Mouse (Mus musculus): ENCODE measurements around the gene Chst15. TPM values are rescaled to one million over a fixed set of nuclear protein-coding genes. Genes with fewer than 3 reads are reported as not detected.

Chst15 gene
- polyA plus RNA-seq, 1 experiment, result 5.7 TPM

DNA sequence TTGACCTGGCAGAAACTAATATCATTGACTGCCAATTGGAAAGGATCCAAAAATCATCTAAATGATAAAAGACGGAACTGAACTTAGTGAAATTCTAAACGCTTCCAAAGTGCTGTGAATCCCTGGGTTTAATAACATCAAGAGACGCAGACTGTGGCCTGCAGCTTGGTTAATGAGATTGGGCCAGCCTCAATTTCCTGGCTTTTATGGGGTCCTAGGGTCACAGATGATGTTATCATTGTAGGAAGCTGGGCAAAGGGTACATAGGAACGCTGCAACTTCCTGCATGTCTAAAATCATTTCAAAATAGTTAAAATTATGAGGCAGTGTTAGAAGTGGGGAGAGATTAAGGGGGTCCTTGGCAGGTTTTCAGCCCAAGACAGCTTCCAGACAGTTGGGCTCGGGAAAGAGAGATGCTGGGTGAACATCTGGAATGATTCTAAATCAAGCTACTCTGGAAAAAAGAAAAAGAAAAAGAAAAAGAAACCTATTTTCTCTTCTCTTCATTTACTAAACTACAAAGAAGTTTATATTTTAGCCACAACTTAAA lies 17.3 kb downstream of the Chst15 start:
- H3K36me3 ChIP-seq (ENCODE audit: control insufficient read depth, insufficient read depth, low read length), result no peaks in the 10 kb centered on the region
- H3K27ac ChIP-seq (ENCODE audit: insufficient read depth, low read depth, low read length), result no peak overlapping the region
- H3K4me1 ChIP-seq (ENCODE audit: control insufficient read depth, insufficient read depth, insufficient read length, low read length), result peaks cover 18% of the 10 kb centered on the region; the same call in 1 of the 2 replicates
- H3K27me3 ChIP-seq (ENCODE audit: control insufficient read depth, insufficient read depth, low read length), result no peaks in the 10 kb centered on the region
- TF ChIP-seq CTCF (IDR thresholded peaks at IDR 0.05; ENCODE audit: extremely low read depth, insufficient read length, insufficient replicate concordance, low read depth, low read length), result no peak
- no peak for TF ChIP-seq POLR2A (IDR thresholded peaks at IDR 0.05; ENCODE audit: low read depth, low read length)
- WGBS, result 18% methylated on average over 5 of the region's 5 CpGs
- H3K4me3 ChIP-seq (ENCODE audit: low read depth, low read length), result no peak overlapping the region

DNA sequence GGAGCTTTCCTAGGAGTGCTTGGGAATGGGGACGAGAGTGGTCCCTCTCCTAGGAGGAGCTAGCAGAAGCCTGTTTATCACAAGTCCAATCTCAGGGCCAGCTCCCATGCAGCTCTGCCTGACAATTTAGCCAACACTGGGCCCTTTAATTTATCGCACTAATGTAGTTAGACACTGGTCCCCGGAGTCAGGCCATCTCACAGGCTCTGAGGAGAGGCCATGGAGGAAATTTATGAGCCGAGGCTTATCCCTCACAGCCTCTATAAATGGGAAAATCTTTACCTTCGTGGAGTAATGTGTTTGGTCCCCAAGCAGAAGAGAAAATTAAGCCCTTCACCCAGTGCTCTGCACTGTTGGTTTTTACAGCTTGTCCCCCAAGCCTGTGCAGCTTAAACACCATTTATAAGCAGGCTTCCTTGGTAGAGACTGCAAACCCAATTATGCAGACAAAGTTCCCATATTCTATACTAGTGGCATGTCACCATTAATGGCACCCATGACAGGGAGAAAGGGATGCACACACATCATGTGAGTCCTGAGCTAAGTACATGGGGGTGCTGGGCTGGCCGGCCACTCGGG lies 18.5 kb downstream of the Chst15 start:
- no peaks in the 10 kb centered on the region for H3K36me3 ChIP-seq (ENCODE audit: control insufficient read depth, insufficient read depth, low read length)
- H3K4me3 ChIP-seq (ENCODE audit: low read depth, low read length), result no peak overlapping the region
- no peaks in the 10 kb centered on the region for H3K27me3 ChIP-seq (ENCODE audit: control insufficient read depth, insufficient read depth, low read length)
- H3K4me1 ChIP-seq (ENCODE audit: control insufficient read depth, insufficient read depth, insufficient read length, low read length), result peaks cover 10% of the 10 kb centered on the region; the same call in 1 of the 2 replicates
- no peak for TF ChIP-seq POLR2A (IDR thresholded peaks at IDR 0.05; ENCODE audit: low read depth, low read length)
- TF ChIP-seq CTCF (IDR thresholded peaks at IDR 0.05; ENCODE audit: extremely low read depth, insufficient read length, insufficient replicate concordance, low read depth, low read length), result no peak
- WGBS, result 91% methylated on average over 7 of the region's 7 CpGs
- H3K27ac ChIP-seq (ENCODE audit: insufficient read depth, low read depth, low read length), result no peak overlapping the region

DNA sequence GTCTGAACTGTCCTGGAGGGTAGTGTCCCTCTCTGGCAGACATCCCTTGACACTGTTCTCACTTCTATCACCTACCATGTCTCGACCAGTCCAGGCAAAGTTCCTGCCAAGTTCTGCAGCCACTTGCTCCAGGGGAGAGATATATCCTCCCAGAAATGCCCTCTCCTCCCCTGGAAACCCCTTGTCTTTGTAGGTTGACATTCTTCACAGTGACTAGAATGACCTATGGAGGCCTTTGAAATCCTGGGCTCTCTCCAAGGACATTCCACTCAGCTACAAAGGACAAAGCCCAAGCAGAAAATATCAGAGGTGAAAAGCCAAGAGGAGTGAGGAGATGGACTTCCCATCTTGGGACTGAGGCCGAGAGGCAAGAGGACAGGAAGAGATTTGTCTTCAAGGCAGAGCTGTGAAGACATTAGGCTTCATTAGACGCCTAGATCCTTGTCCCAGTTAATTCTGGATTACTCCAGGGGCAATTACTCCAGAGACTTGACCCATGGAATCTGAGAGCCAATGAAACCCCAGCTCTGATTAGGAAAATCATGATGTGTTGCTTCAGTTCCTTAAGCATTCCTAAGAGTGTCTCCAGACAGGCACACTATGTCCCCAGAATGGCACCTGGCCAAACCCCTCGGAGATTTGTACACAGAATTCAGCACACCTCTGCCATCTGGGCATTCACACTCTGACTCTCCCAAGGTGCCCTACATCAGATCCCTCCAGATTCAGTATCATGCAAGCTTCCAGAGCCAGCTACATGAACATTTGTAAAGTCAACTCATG lies 20.2 kb downstream of the Chst15 start:
- Histone ChIP-seq H3K36me3 (ENCODE audit: control insufficient read depth, insufficient read depth, low read length) (no peaks in the 10 kb centered on the region), H3K4me1 (ENCODE audit: control insufficient read depth, insufficient read depth, insufficient read length, low read length) (peaks cover 5% of the 10 kb centered on the region; the same call in 1 of the 2 replicates), H3K27ac (ENCODE audit: insufficient read depth, low read depth, low read length) (no peak overlapping the region), H3K4me3 (ENCODE audit: low read depth, low read length) (no peak overlapping the region), H3K27me3 (ENCODE audit: control insufficient read depth, insufficient read depth, low read length) (no peaks in the 10 kb centered on the region)
- TF ChIP-seq POLR2A (IDR thresholded peaks at IDR 0.05; ENCODE audit: low read depth, low read length), result no peak
- no peak for TF ChIP-seq CTCF (IDR thresholded peaks at IDR 0.05; ENCODE audit: extremely low read depth, insufficient read length, insufficient replicate concordance, low read depth, low read length)
- WGBS, result 67% methylated on average over 4 of the region's 4 CpGs

DNA sequence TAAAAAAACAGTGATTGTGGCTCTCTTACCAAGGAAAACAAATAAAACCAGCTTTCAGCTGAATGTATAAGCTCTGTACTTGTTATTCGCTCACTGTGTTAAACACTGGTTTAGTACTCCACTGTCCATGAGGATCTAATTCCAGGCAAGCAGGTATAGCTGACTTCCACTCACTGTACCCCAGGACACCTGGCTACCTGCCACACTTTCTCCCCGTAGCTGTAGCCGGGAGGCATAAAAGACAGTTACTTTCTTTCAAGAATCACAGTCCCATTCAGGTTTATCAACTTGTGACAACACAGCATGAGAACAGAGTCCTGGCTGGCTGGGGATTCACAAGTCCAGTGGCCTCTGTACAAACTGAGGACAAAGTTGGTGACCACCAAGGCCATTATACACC lies 20.9 kb downstream of the Chst15 start:
- H3K4me3 ChIP-seq (ENCODE audit: low read depth, low read length), result no peak overlapping the region
- WGBS, result 66% methylated on average over 3 of the region's 3 CpGs
- H3K27ac ChIP-seq (ENCODE audit: insufficient read depth, low read depth, low read length), result no peak overlapping the region
- H3K36me3 ChIP-seq (ENCODE audit: control insufficient read depth, insufficient read depth, low read length), result no peaks in the 10 kb centered on the region
- H3K4me1 ChIP-seq (ENCODE audit: control insufficient read depth, insufficient read depth, insufficient read length, low read length), result peaks cover 5% of the 10 kb centered on the region; the same call in 1 of the 2 replicates
- TF ChIP-seq CTCF (IDR thresholded peaks at IDR 0.05; ENCODE audit: extremely low read depth, insufficient read length, insufficient replicate concordance, low read depth, low read length) (no peak), POLR2A (IDR thresholded peaks at IDR 0.05; ENCODE audit: low read depth, low read length) (no peak)
- H3K27me3 ChIP-seq (ENCODE audit: control insufficient read depth, insufficient read depth, low read length), result no peaks in the 10 kb centered on the region

DNA sequence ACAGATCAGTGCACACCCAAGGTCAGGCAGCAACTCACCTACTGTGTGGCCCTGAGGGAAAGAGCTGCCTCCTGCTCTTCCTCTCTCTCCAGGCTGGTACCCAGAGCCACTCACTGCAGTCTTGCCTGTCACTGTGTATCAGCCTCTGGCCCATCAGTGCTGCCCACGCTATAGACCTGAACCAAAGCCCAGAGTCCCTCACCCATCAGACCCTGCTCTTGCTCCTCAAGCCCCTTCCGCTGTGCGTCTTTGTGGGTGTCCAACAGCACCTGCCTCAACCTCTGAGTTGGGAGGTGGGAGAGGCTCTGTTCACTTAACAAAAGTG lies 29.7 kb downstream of the Chst15 start:
- H3K27ac ChIP-seq (ENCODE audit: insufficient read depth, low read depth, low read length), result peak overlapping the region; percentile 50
- WGBS, result 57% methylated on average over 3 of the region's 3 CpGs

DNA sequence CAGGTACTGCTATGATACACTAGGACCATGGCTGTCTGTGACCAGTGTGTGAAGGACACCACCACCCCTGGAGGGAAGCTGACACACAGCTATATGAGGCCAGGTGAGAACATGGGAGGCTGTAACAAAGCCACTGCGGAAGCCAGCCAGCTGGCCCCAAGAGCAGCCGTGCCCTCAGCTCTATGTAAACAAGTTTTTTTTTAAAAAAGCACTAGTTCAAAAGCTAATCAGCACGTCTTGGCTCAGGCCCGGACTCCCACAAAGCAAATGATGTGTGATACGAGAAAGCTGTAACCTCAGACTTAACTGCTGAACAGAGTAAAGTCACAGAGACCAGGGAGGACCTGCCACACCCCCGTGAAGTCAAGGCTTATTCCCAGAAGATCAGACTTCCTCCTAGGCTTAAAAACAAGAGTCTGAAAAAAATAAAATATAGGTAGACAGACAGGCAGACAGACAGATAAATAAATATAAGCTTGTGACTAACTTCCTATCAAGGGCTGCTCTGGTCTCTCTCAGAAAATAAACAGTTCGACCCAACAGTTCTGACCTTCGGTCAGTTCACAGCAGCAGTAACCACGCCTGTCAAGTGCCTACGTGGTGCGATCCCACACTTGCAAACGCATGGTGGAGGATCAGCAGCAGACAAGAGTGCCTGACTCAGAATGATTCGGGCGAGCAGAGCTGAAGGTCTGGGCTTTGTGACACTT lies 30.2 kb downstream of the Chst15 start:
- Histone ChIP-seq H3K27ac (ENCODE audit: insufficient read depth, low read depth, low read length) (peak overlapping the region; percentile 50), H3K27me3 (ENCODE audit: control insufficient read depth, insufficient read depth, low read length) (no peaks in the 10 kb centered on the region), H3K36me3 (ENCODE audit: control insufficient read depth, insufficient read depth, low read length) (no peaks in the 10 kb centered on the region), H3K4me3 (ENCODE audit: low read depth, low read length) (no peak overlapping the region), H3K4me1 (ENCODE audit: control insufficient read depth, insufficient read depth, insufficient read length, low read length) (peaks cover 31% of the 10 kb centered on the region)
- TF ChIP-seq CTCF (IDR thresholded peaks at IDR 0.05; ENCODE audit: extremely low read depth, insufficient read length, insufficient replicate concordance, low read depth, low read length) (no peak), POLR2A (IDR thresholded peaks at IDR 0.05; ENCODE audit: low read depth, low read length) (no peak)
- WGBS, result 9% methylated on average over 14 of the region's 14 CpGs

More for the DNA sequence above, 29.7 kb downstream of the Chst15 start:
- Histone ChIP-seq H3K4me1 (ENCODE audit: control insufficient read depth, insufficient read depth, insufficient read length, low read length) (peaks cover 31% of the 10 kb centered on the region), H3K36me3 (ENCODE audit: control insufficient read depth, insufficient read depth, low read length) (no peaks in the 10 kb centered on the region), H3K4me3 (ENCODE audit: low read depth, low read length) (no peak overlapping the region), H3K27me3 (ENCODE audit: control insufficient read depth, insufficient read depth, low read length) (no peaks in the 10 kb centered on the region)
- TF ChIP-seq POLR2A (IDR thresholded peaks at IDR 0.05; ENCODE audit: low read depth, low read length), result no peak
- no peak for TF ChIP-seq CTCF (IDR thresholded peaks at IDR 0.05; ENCODE audit: extremely low read depth, insufficient read length, insufficient replicate concordance, low read depth, low read length)

DNA sequence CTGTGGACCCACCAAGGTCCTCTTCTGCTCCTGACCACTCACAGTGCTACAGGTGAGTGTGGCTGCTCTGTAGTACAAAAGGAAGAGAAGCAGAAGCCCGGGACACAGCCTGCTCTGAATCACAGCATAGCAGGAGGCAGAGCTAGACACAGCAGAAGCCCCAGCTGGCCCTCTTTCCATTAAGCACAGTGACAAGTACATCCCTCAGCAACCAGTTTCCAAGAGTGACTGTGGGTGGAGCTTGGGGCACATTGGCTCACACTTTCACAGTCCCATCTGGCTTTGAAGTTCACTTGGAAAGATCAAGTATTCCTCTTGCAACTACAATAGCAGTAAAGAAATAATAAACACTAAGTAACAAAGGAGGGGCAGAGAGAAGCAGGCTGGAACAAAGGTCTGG lies 32.2 kb downstream of the Chst15 start:
- H3K27me3 ChIP-seq (ENCODE audit: control insufficient read depth, insufficient read depth, low read length), result no peaks in the 10 kb centered on the region
- no peaks in the 10 kb centered on the region for H3K36me3 ChIP-seq (ENCODE audit: control insufficient read depth, insufficient read depth, low read length)
- no peak overlapping the region for H3K4me3 ChIP-seq (ENCODE audit: low read depth, low read length)
- peaks cover 31% of the 10 kb centered on the region for H3K4me1 ChIP-seq (ENCODE audit: control insufficient read depth, insufficient read depth, insufficient read length, low read length)
- WGBS, result 0% methylated on average over 1 of the region's 1 CpGs
- H3K27ac ChIP-seq (ENCODE audit: insufficient read depth, low read depth, low read length), result no peak overlapping the region
- TF ChIP-seq CTCF (IDR thresholded peaks at IDR 0.05; ENCODE audit: extremely low read depth, insufficient read length, insufficient replicate concordance, low read depth, low read length), result no peak
- no peak for TF ChIP-seq POLR2A (IDR thresholded peaks at IDR 0.05; ENCODE audit: low read depth, low read length)

Data from small intestine, adult 2 months (tissue).